Mouse (Mus musculus): ENCODE results near the gene Gm10840. TPM values are rescaled to one million over a fixed set of nuclear protein-coding genes. Genes with fewer than 3 reads are reported as not detected.
A peak's percentile ranks its signal among the peaks of the same experiment; 100 is the strongest.

Gene Gm10840
- total RNA-seq, 2 experiments from 2014 or later, result 2.2 TPM; not detected in 1

- peak; percentile 83 to 85 for DNase-seq
Observed at GRCm38 (mm10) chr11:106159921-106160840, 469 bp upstream of the Gm10840 start.

DNA sequence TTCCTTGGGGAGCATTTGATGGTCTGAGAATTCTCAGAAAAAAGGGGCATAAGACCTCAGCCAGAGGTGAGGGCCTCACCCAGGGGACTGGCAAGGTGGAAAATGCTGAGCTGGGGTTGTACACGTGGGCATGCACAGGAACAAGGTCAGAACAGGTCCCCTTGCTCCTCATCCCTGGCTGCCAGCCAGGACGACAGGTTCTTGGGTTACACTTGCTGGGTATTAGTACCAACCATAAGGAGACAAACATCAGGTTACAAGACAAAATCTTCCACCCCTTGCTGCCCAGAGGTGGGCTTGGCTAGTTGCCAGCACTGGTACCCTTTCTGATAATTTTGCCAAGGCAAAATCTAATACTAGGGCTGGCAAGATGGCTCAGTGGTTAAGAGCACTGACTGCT is 1.6 kb downstream of the Gm10840 start:
- DNase-seq, result no peak

DNA sequence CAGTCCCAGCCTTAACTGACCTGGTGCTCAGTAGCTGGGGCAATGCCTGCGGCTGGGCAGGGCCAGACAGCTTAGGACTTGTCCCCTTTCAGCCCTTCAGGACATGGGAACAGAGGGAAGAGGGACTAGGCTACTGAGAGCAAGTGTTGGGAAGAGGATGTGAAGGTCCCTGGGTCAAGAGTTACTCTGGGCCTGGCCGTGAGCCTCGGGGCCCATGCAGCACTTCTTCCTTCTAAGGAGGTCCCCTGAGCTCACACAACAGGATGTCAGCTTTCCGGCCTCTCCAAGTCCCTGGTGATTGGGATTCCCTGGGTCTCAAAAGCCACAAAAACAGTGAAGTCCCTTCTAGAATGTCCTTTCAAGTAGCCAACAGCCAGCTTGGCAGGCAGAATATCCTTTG is 2.9 kb downstream of the Gm10840 start:
- no peak for DNase-seq

DNA sequence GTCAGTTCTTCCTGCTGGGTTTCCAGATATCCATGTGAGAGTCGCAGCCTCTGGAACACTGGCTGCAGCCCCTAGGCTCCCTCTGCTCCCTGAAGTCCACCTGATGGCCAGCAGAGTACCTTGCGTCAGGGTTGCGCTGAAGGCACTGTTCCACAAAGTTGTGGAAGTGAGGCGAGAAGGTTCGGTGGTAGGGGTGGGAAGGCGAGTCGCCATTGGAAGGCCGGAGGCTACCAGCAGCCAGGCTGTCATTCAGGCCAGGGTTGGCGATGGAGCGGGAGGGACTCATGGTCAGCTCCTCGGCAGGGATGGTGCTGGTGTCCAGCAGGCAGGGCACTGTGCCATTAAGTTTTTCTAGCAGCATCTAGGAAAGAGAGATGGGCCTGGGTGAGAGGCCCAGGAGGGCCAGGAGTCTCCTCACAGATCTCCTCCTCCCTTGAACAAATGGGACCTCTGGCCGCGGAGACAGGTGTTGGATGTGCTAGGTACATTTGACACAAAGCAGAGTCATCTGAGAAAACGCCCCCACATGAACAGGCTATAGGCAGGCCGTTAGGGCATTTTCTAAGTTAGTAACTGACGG is 4.0 kb downstream of the Gm10840 start:
- no peak for DNase-seq

DNA sequence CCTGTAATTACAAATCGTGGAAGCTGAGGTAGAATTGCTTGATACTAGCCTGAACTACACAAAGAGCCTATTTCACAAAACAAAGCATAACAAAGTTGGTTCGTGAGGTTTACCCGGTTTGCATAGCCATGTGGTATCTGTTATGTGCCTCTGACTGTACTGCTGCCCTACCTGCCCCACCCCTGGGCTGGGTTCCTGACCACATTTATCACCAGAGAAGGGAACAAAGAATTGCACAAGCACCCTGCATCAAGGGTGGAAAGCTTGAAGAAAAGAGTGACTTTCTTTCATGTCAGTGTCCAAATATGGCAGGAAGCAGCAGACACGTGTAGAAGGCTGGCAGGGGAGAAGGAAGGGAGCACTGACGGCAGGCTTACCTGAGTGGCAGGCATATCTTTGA is 6.8 kb downstream of the Gm10840 start:
- DNase-seq, result no peak

DNA sequence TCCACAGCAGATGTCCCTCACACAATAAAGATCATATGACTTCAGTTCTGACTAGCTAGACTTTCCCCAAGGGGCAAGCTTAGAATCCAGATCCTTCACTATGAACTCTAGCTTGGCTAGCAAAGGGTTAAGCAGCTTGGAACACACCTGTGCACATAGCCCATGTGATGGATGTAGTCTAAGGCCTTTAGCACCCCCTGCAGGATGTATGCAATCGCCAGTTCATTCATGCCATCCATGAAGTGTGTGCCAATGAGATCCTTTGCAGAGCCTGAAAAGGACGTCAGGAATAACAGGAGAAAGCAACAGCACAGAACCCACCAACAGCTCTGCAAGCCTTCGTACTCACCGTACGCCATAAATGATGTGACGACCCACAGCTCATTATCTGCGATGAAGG is 10.2 kb downstream of the Gm10840 start:
- no peak for DNase-seq

GRCm38 (mm10) chr11:106173228-106173627 is 12.6 kb downstream of the Gm10840 start:
- no peak for DNase-seq

- DNase-seq, result no peak
Observed at GRCm38 (mm10) chr11:106174372-106174771, 13.7 kb downstream of the Gm10840 start.

DNA sequence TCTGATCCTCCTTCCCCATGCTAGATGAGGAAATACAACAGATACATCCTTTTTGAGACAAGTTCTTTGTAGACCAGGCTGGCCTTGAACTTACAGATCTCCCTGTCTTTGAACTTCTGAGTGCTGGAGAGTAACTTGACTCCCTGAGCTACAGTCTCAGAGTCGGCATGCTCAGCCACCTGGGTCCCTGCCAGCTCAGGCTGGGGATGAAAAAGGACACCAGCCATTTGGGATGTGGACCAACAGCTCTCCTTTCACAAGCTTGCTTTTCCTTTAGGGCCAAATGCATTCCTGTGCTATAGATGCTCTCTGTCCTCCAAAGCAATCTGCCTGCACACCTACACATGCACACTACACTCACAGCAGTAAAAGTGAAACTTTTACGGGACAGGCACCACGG is 14.4 kb downstream of the Gm10840 start:
- DNase-seq, result no peak

- DNase-seq, result no peak
Observed at GRCm38 (mm10) chr11:106176372-106176771, 15.7 kb downstream of the Gm10840 start.

DNA sequence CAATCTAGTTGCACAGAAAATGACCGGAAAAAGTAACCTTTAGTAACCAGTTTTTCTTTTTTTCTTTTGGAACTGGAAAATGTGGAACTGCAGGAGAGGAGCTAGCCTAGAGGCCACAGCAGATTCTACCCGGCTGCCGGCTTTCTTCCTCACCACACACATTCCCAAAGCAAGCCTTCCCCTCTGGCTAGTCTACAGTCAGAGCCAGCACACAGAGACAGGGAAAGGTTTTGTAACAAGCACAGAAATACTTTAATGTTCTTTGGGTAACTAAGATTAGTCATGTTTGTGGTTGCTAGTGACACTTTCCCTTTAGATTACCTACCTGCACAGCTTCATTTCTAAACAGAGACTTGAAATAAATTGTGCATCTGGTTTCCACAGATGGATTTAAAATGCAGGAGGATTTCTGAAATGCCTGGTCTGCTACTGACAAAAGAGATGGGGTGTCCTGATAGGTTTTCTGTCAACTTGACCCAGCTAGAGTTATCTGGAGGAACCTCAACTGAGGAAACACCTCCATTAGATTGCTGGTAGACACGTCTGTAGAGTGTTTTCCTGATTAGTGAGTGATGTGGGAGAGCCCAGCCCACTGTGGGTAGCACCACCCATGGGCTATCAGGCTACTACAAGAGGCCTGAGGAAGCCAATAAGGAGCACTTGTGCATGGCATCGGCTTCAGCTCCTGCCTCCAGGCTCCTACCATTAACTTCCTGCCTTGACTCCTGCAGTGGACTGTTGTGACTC is 17.6 kb downstream of the Gm10840 start:
- no peak for DNase-seq

- peak in 1 of 2 experiments; percentile 50 for DNase-seq
Observed at GRCm38 (mm10) chr11:106179711-106180448, 19.2 kb downstream of the Gm10840 start.

DNA sequence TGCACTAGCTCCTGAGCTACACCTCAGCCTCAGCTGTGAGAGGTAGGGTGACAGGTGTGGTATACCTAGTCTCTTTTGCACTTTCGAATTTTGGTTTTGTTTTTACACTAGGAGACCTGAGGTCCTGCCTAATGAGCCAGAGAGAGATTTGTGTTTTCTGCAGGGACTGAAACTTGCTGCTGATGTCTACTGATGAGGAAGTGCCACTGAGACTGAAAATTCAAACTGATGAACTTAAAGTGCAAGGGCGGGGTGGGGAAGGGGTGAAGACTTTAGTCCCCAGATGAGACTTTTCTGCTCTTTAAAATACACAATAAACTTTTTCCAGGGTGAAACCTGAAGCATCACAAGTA is 19.8 kb downstream of the Gm10840 start:
- no peak for DNase-seq

GRCm38 (mm10) chr11:106187326-106187725 is 26.7 kb downstream of the Gm10840 start:
- DNase-seq, result no peak

- no peak for DNase-seq
Observed at GRCm38 (mm10) chr11:106191716-106192115, 31.1 kb downstream of the Gm10840 start.

GRCm38 (mm10) chr11:106192241-106192640 is 31.6 kb downstream of the Gm10840 start:
- DNase-seq, result no peak

GRCm38 (mm10) chr11:106192657-106193370 is 32.2 kb downstream of the Gm10840 start:
- no peak for DNase-seq

GRCm38 (mm10) chr11:106193371-106194154 is 32.9 kb downstream of the Gm10840 start:
- peak; percentile 97 for DNase-seq

DNA sequence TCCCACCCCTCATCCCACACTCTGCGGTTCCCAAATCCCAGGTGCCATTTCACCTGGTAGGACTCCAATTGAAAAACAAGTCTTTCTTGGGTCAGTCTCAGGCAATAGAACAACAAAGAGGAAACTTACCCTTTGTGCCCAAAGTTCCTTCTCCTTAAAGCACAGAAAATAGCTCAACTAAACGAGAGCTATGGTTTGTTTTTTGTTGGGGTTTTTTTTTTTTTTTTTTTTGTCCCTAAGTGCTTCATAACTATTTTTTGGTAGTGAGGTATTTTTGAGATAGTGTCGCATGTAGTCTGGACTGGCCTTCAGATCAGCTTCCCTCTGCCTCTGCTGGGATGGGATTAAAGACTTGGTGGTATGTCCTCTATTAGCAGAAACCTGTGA is 33.5 kb downstream of the Gm10840 start:
- DNase-seq, result no peak

- DNase-seq, result no peak
Observed at GRCm38 (mm10) chr11:106194891-106195290, 34.2 kb downstream of the Gm10840 start.

DNA sequence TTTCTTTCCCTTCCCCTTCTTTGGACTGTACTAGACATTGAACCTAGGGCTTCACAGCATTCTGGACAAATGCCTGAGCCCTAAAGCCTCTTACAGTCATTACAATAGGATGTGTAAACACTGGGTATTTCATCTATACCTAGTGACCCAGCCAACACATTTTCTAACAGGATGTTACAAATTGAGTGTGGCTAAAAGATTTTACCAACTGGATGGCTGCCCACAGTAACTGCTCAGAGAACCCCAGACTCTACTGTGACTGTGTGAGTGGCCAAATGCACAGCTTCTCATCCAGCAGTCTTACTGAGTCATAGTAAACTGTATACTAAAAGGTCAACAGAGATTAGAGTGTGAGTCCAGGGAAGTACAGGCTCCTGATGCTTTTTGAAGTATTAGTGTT is 34.7 kb downstream of the Gm10840 start:
- DNase-seq, result no peak

Data from layer of hippocampus, postnatal 36 days (tissue).